In genomic region chr5:24453985-24454303, GRCm38 (mm10) we compare ENCODE assay signal across 9 mouse cellular contexts. TPM values are rescaled to one million over a fixed set of nuclear protein-coding genes. Genes with fewer than 3 reads are reported as not detected.
DNase-seq lines count a peak whose midpoint lies in the region; ATAC-seq and TF ChIP-seq lines count a peak whose summit lies in the region.
"Had no signal": no experiment of that assay in that cellular context is flagged by ENCODE, and none has a peak within 500 bp of the region (broad histone marks: within the 10 kb centered on the region; RNA-seq: fewer than 3 reads in every experiment).

No protein-coding gene starts in this region.

- no peak for TF ChIP-seq EP300 in MEL (IDR thresholded peaks at IDR 0.05; ENCODE audit: low read depth in 1 of 2, low read length in 2 of 2)

- H3K4me1 ChIP-seq in MEL (ENCODE audit: control insufficient read depth in 1 of 2, insufficient read depth in 2 of 2, low read length in 2 of 2): peaks cover 8 to 19% of the 10 kb centered on the region in 2 experiments
- H3K4me1 ChIP-seq in hindbrain, embryonic 10.5 days (replicated peaks): peaks cover 50% of the 10 kb centered on the region

- H3K27ac ChIP-seq in MEL (ENCODE audit: control insufficient read depth, low read depth, low read length) (no peak overlapping the region), macrophage (peak overlapping the region; percentile 80)
- peak overlapping the region; percentile 97 for H3K27ac ChIP-seq in hindbrain, embryonic 10.5 days

- H3K79me2 ChIP-seq in MEL (ENCODE audit: control insufficient read depth, insufficient read depth, low read length, poor library complexity) (peaks cover 66% of the 10 kb centered on the region), macrophage (ENCODE audit: inconsistent target) (peaks cover 65% of the 10 kb centered on the region)

- no peak for TF ChIP-seq POLR2A in MEL (IDR thresholded peaks at IDR 0.05; ENCODE audit: control insufficient read depth in 1 of 2, insufficient read depth in 1 of 2, low read depth in 1 of 2, low read length in 2 of 2, poor library complexity in 1 of 2)

- DNase-seq in gastrocnemius, adult 18-20 months (ENCODE audit: low spot score): peak; percentile 30
- DNase-seq in gastrocnemius, postnatal 25 days: no peak
- no peak for DNase-seq in MEL (ENCODE audit: low read depth, low spot score)
- no peak for DNase-seq in hindbrain, embryonic 10.5 days (ENCODE audit: low spot score)
- DNase-seq in thymus, adult 18-20 months: no peak
- DNase-seq in ovary, postnatal 14 days (ENCODE audit: low spot score): no peak
- DNase-seq: adrenal gland, postnatal 36 days had no signal

- H3K9me3 ChIP-seq in MEL (replicated peaks; ENCODE audit: insufficient read depth, low read length): no peaks in the 10 kb centered on the region
- no peaks in the 10 kb centered on the region for H3K9me3 ChIP-seq in hindbrain, embryonic 10.5 days

- H3K4me3 ChIP-seq in MEL (ENCODE audit: control insufficient read depth in 1 of 2, insufficient read depth in 1 of 2, low read depth in 2 of 2, low read length in 2 of 2): no peak overlapping the region; a peak in 1 of 4 replicates
- peak overlapping the region; percentile 95 for H3K4me3 ChIP-seq in hindbrain, embryonic 10.5 days
- H3K4me3 ChIP-seq in macrophage (ENCODE audit: inconsistent target): peak overlapping the region; percentile 81

- no peak for ATAC-seq in megakaryocyte progenitor cell, adult 5-6 weeks (replicated peaks; ENCODE audit: poor library complexity)

- H3K36me3 ChIP-seq in MEL (ENCODE audit: control insufficient read depth in 1 of 2, insufficient read depth in 2 of 2, low read length in 2 of 2) (peaks cover 0 to 14% of the 10 kb centered on the region in 2 experiments; a peak in 3 of 4 replicates), macrophage (ENCODE audit: inconsistent target) (no peaks in the 10 kb centered on the region)
- peaks cover 38% of the 10 kb centered on the region for H3K36me3 ChIP-seq in hindbrain, embryonic 10.5 days

- WGBS in hindbrain, embryonic 10.5 days: 24% methylated on average over 2 of the region's 2 CpGs
- 5% methylated on average over 2 of the region's 2 CpGs for WGBS in macrophage (ENCODE audit: missing documents)

- no peaks in the 10 kb centered on the region for H3K27me3 ChIP-seq in MEL (ENCODE audit: control insufficient read depth in 1 of 2, insufficient read depth in 2 of 2, low read length in 2 of 2)
- peaks cover 19% of the 10 kb centered on the region; the same call in 1 of the 2 replicates for H3K27me3 ChIP-seq in hindbrain, embryonic 10.5 days (ENCODE audit: insufficient read depth, poor library complexity, severe bottlenecking)

- no peak for TF ChIP-seq CTCF in MEL (IDR thresholded peaks at IDR 0.05 in 2 of 3, conservative IDR thresholded peaks at IDR 0.05 in 1 of 3; ENCODE audit: control insufficient read depth in 1 of 3, insufficient read depth in 1 of 3, low read depth in 2 of 3, low read length in 3 of 3, poor library complexity in 1 of 3, severe bottlenecking in 1 of 3)

- no peak for TF ChIP-seq RAD21 in MEL (IDR thresholded peaks at IDR 0.05; ENCODE audit: low read depth, low read length)

- peak overlapping the region; percentile 87 for H3K9ac ChIP-seq in MEL (ENCODE audit: control insufficient read depth, low read depth, low read length, poor library complexity, severe bottlenecking)

TF ChIP-seq in MEL, 35 proteins besides CTCF, POLR2A, EP300 and RAD21 (continues in another document):
- TF ChIP-seq UBTF (IDR thresholded peaks at IDR 0.05; ENCODE audit: borderline replicate concordance, insufficient read depth, low read depth, low read length): no peak
- TF ChIP-seq POLR2AphosphoS5 (IDR thresholded peaks at IDR 0.05; ENCODE audit: borderline replicate concordance, low read depth, low read length): no peak
- TF ChIP-seq SIN3A (IDR thresholded peaks at IDR 0.05; ENCODE audit: low read length): no peak
- no peak for TF ChIP-seq TCF12 (IDR thresholded peaks at IDR 0.05; ENCODE audit: low read depth, low read length)
- TF ChIP-seq MAFK (IDR thresholded peaks at IDR 0.05; ENCODE audit: borderline replicate concordance, low read depth, low read length): no peak
- TF ChIP-seq MYC (IDR thresholded peaks at IDR 0.05; ENCODE audit: low read depth, low read length): no peak
- TF ChIP-seq MAX (IDR thresholded peaks at IDR 0.05; ENCODE audit: low read length): no peak

RNA-seq across cellular contexts. Expression of gene Agap3, which starts 2.0 kb away (rescaled TPM):
- total RNA-seq in gastrocnemius, adult 18-20 months (2021): 10 to 100 TPM; 74.3 to 84.7 TPM
- 10 to 100 TPM; 52.4 to 56.0 TPM for total RNA-seq in gastrocnemius, postnatal 25 days (2021)
- 104 and 116 TPM in 2 replicates for total RNA-seq in MEL (2012; rRNA removed)
- 100 to 1,000 TPM; 138 to 203 TPM for polyA plus RNA-seq in MEL (2012; ENCODE audit: insufficient read depth in 1 of 2, insufficient read length in 2 of 2, low read depth in 1 of 2, low replicate concordance in 2 of 2, missing spikeins in 1 of 2)
- 31.9 and 36.5 TPM in 2 replicates for polyA plus RNA-seq in hindbrain, embryonic 10.5 days (2016; fragmentation: Nextera tagmentation; extraction: Ambion mirVana)
- 100 to 1,000 TPM in 5 of 26 experiments, 10 to 100 TPM in 21; 11.4 to 164 (median 72.2) TPM for total RNA-seq in macrophage (2018; cell fraction: chromatin; rRNA removed)
- total RNA-seq in macrophage (2018; cell fraction: cytosol; rRNA removed): 10 to 100 TPM; 35.1 to 92.7 (median 58.6) TPM
- total RNA-seq in macrophage (2018; cell fraction: nucleus; rRNA removed): 100 to 1,000 TPM in 4 of 26 experiments, 10 to 100 TPM in 22; 32.2 to 124 (median 62.0) TPM
- 54.8 to 72.0 TPM (median 61.6 TPM) in 3 replicates for polyA plus RNA-seq in macrophage (2018)
- total RNA-seq in megakaryocyte progenitor cell, adult 5-6 weeks (2015): 11.4 and 14.1 TPM in 2 replicates
- 19.8 and 25.0 TPM in 2 replicates for total RNA-seq in megakaryocyte progenitor cell, adult 5-6 weeks (2017)

RNA-seq across cellular contexts. Expression of gene Tmub1, which starts 6.3 kb away (rescaled TPM):
- 10 to 100 TPM; 17.7 to 23.3 TPM for total RNA-seq in gastrocnemius, adult 18-20 months (2021)
- total RNA-seq in gastrocnemius, postnatal 25 days (2021): 10 to 100 TPM; 17.2 to 18.9 TPM
- total RNA-seq in MEL (2012; rRNA removed): 16.4 and 17.8 TPM in 2 replicates
- polyA plus RNA-seq in MEL (2012; ENCODE audit: insufficient read depth in 1 of 2, insufficient read length in 2 of 2, low read depth in 1 of 2, low replicate concordance in 2 of 2, missing spikeins in 1 of 2) (10 to 100 TPM in 1 of 2 experiments, not detected in 1; 36.0 TPM), macrophage (2018) (7.8 to 14.5 TPM (median 12.4 TPM) in 3 replicates)
- polyA plus RNA-seq in hindbrain, embryonic 10.5 days (2016; fragmentation: Nextera tagmentation; extraction: Ambion mirVana): 32.7 and 38.4 TPM in 2 replicates
- total RNA-seq in macrophage (2018; cell fraction: chromatin; rRNA removed): 1 to 10 TPM in 12 of 26 experiments, under 1 TPM in 4, not detected in 10; 0.63 to 4.0 (median 1.4) TPM
- total RNA-seq in macrophage (2018; cell fraction: cytosol; rRNA removed): 10 to 100 TPM in 10 of 26 experiments, 1 to 10 TPM in 16; 3.9 to 13.7 (median 9.5) TPM
- 1 to 10 TPM in 25 of 26 experiments, under 1 TPM in 1; 0.98 to 8.8 (median 3.9) TPM for total RNA-seq in macrophage (2018; cell fraction: nucleus; rRNA removed)
- total RNA-seq in megakaryocyte progenitor cell, adult 5-6 weeks (2015): 7.3 and 7.7 TPM in 2 replicates
- total RNA-seq in megakaryocyte progenitor cell, adult 5-6 weeks (2017): 13.7 and 14.9 TPM in 2 replicates

RNA-seq across cellular contexts. Expression of gene Fastk, which starts 8.9 kb away (rescaled TPM):
- total RNA-seq in gastrocnemius, adult 18-20 months (2021): 100 to 1,000 TPM; 183 to 194 TPM
- total RNA-seq in gastrocnemius, postnatal 25 days (2021): 100 to 1,000 TPM; 169 to 176 TPM
- total RNA-seq in MEL (2012; rRNA removed): 87.6 and 111 TPM in 2 replicates
- polyA plus RNA-seq in MEL (2012; ENCODE audit: insufficient read depth in 1 of 2, insufficient read length in 2 of 2, low read depth in 1 of 2, low replicate concordance in 2 of 2, missing spikeins in 1 of 2) (100 to 1,000 TPM; 228 to 273 TPM), macrophage (2018) (30.5 to 41.6 TPM (median 31.5 TPM) in 3 replicates)
- 114 and 127 TPM in 2 replicates for polyA plus RNA-seq in hindbrain, embryonic 10.5 days (2016; fragmentation: Nextera tagmentation; extraction: Ambion mirVana)
- total RNA-seq in macrophage (2018; cell fraction: chromatin; rRNA removed): 100 to 1,000 TPM in 14 of 26 experiments, 10 to 100 TPM in 12; 50.0 to 163 (median 113) TPM
- 10 to 100 TPM; 21.5 to 41.1 (median 31.1) TPM for total RNA-seq in macrophage (2018; cell fraction: cytosol; rRNA removed)
- total RNA-seq in macrophage (2018; cell fraction: nucleus; rRNA removed): 100 to 1,000 TPM in 4 of 26 experiments, 10 to 100 TPM in 22; 38.9 to 116 (median 73.8) TPM
- total RNA-seq in megakaryocyte progenitor cell, adult 5-6 weeks (2015): 35.7 and 44.6 TPM in 2 replicates
- total RNA-seq in megakaryocyte progenitor cell, adult 5-6 weeks (2017): 17.4 and 25.7 TPM in 2 replicates

RNA-seq across cellular contexts. Expression of gene Slc4a2, which starts 30.3 kb away (rescaled TPM):
- total RNA-seq in gastrocnemius, adult 18-20 months (2021): 10 to 100 TPM; 13.9 to 14.3 TPM
- 10 to 100 TPM; 17.9 to 19.9 TPM for total RNA-seq in gastrocnemius, postnatal 25 days (2021)
- total RNA-seq in MEL (2012; rRNA removed): 20.1 and 20.9 TPM in 2 replicates
- polyA plus RNA-seq in MEL (2012; ENCODE audit: insufficient read depth in 1 of 2, insufficient read length in 2 of 2, low read depth in 1 of 2, low replicate concordance in 2 of 2, missing spikeins in 1 of 2) (10 to 100 TPM in 1 of 2 experiments, not detected in 1; 56.3 TPM), macrophage (2018) (21.8 to 34.7 TPM (median 34.2 TPM) in 3 replicates)
- polyA plus RNA-seq in hindbrain, embryonic 10.5 days (2016; fragmentation: Nextera tagmentation; extraction: Ambion mirVana): 33.5 and 39.7 TPM in 2 replicates
- 100 to 1,000 TPM in 14 of 26 experiments, 10 to 100 TPM in 12; 39.0 to 197 (median 104) TPM for total RNA-seq in macrophage (2018; cell fraction: chromatin; rRNA removed)
- total RNA-seq in macrophage (2018; cell fraction: cytosol; rRNA removed): 10 to 100 TPM; 17.3 to 43.5 (median 30.9) TPM
- 100 to 1,000 TPM in 4 of 26 experiments, 10 to 100 TPM in 22; 38.0 to 127 (median 68.2) TPM for total RNA-seq in macrophage (2018; cell fraction: nucleus; rRNA removed)
- 11.4 and 13.1 TPM in 2 replicates for total RNA-seq in megakaryocyte progenitor cell, adult 5-6 weeks (2015)
- total RNA-seq in megakaryocyte progenitor cell, adult 5-6 weeks (2017): 19.0 and 24.1 TPM in 2 replicates

RNA-seq across cellular contexts. Expression of gene Cdk5, which starts 30.6 kb away (rescaled TPM):
- 10 to 100 TPM; 10.5 to 11.2 TPM for total RNA-seq in gastrocnemius, adult 18-20 months (2021)
- total RNA-seq in gastrocnemius, postnatal 25 days (2021): 10 to 100 TPM; 11.7 to 13.7 TPM
- total RNA-seq in MEL (2012; rRNA removed): 18.2 and 24.8 TPM in 2 replicates
- polyA plus RNA-seq in MEL (2012; ENCODE audit: insufficient read depth in 1 of 2, insufficient read length in 2 of 2, low read depth in 1 of 2, low replicate concordance in 2 of 2, missing spikeins in 1 of 2) (10 to 100 TPM in 1 of 2 experiments, not detected in 1; 82.6 TPM), macrophage (2018) (15.2 to 21.5 TPM (median 20.5 TPM) in 3 replicates)
- 46.4 and 61.4 TPM in 2 replicates for polyA plus RNA-seq in hindbrain, embryonic 10.5 days (2016; fragmentation: Nextera tagmentation; extraction: Ambion mirVana)
- total RNA-seq in macrophage (2018; cell fraction: chromatin; rRNA removed): 10 to 100 TPM; 20.2 to 77.5 (median 50.6) TPM
- total RNA-seq in macrophage (2018; cell fraction: cytosol; rRNA removed): 10 to 100 TPM; 12.6 to 17.8 (median 15.1) TPM
- total RNA-seq in macrophage (2018; cell fraction: nucleus; rRNA removed): 10 to 100 TPM; 13.4 to 62.9 (median 39.9) TPM
- total RNA-seq in megakaryocyte progenitor cell, adult 5-6 weeks (2015): 20.0 TPM in 2 replicates
- 16.2 and 30.1 TPM in 2 replicates for total RNA-seq in megakaryocyte progenitor cell, adult 5-6 weeks (2017)

Comparison
In these comparisons a context has a peak if more than half of its experiments do, and no peak if none do; other contexts are left out.
1. H3K4me3 ChIP-seq: peak in hindbrain, embryonic 10.5 days (single experiment) and macrophage (single experiment); none in MEL (0 of 2).